Mouse (Mus musculus) CH12.LX (cell line): ENCODE results near the gene Mok. TPM values are rescaled to one million over a fixed set of nuclear protein-coding genes. Genes with fewer than 3 reads are reported as not detected.
A peak's percentile ranks its signal among the peaks of the same experiment; 100 is the strongest.

Experiments
- DNase-seq: peaks from one replicate; pipeline ENCODE4 v3.0.0-alpha.2; 2013; ENCODE audit errors: extremely low read depth
- H3K27ac ChIP-seq: 2 replicates; pipeline ENCODE4 v1.5.1; 2012; ENCODE audit warnings: low read depth, mild to moderate bottlenecking, control low read depth, moderate library complexity; ENCODE audit not compliant: insufficient read depth
- H3K27me3 ChIP-seq: replicated peaks from 2 replicates; pipeline ENCODE3; 2012; ENCODE audit warnings: inconsistent platforms
- H3K36me3 ChIP-seq, 2 experiments: replicated peaks in 1 of 2; 2 replicates each; pipeline versions ENCODE3 to v1.6.1; 2012; ENCODE audit warnings: inconsistent platforms in 1 of 2, low read length in 1 of 2, mild to moderate bottlenecking in 1 of 2, mixed read lengths in 1 of 2, moderate library complexity in 1 of 2; ENCODE audit not compliant: control insufficient read depth in 1 of 2, insufficient read depth in 1 of 2
- H3K4me1 ChIP-seq, 2 experiments: 2 replicates each; pipeline ENCODE4 v1.6.1; 2012; ENCODE audit warnings: inconsistent platforms in 1 of 2, moderate library complexity in 1 of 2; ENCODE audit not compliant: insufficient read depth in 2 of 2, control insufficient read depth in 1 of 2
- H3K4me2 ChIP-seq: 2 replicates; pipeline ENCODE4 v1.6.1; 2012; ENCODE audit warnings: low read depth, mild to moderate bottlenecking, control low read depth; ENCODE audit not compliant: poor library complexity, insufficient read depth, severe bottlenecking
- H3K4me3 ChIP-seq, 3 experiments: fragments of 150-350 bp in 1 of 3; sonication (generic) in 1 of 3; replicated peaks in 1 of 3; 2 replicates each; pipeline versions ENCODE3 to v1.5.1; 2011 to 2012; ENCODE audit warnings: low read depth in 2 of 3, low read length in 2 of 3, mild to moderate bottlenecking in 2 of 3, moderate library complexity in 2 of 3, control low read depth in 1 of 3, improper control_type of control experiment in 1 of 3, inconsistent platforms in 1 of 3, mixed read lengths in 1 of 3; ENCODE audit not compliant: poor library complexity in 1 of 3
- H3K79me2 ChIP-seq: replicated peaks from 2 replicates; pipeline ENCODE4 v1.6.1; 2012; ENCODE audit warnings: mild to moderate bottlenecking, moderate library complexity; ENCODE audit not compliant: control insufficient read depth, poor library complexity, insufficient read depth, severe bottlenecking; ENCODE audit errors: extremely low read depth
- H3K9ac ChIP-seq: 2 replicates; pipeline ENCODE4 v1.6.1; 2012; ENCODE audit warnings: low read depth, mild to moderate bottlenecking, control low read depth, moderate library complexity; ENCODE audit not compliant: insufficient read depth
- H3K9me3 ChIP-seq: replicated peaks from 2 replicates; pipeline ENCODE3; 2012; ENCODE audit warnings: low read length, inconsistent platforms, mixed read lengths
- BHLHE40 ChIP-seq: IDR thresholded peaks from 2 replicates; pipeline ENCODE4 v1.6.1; 2011; ENCODE audit warnings: mild to moderate bottlenecking, low read depth, low read length, improper control_type of control experiment
- CHD1 ChIP-seq: IDR thresholded peaks from 2 replicates; pipeline ENCODE4 v1.6.1; 2012; ENCODE audit warnings: low read depth, low read length, improper control_type of control experiment, inconsistent platforms
- CTCF ChIP-seq, 2 experiments: IDR thresholded peaks in 1 of 2; conservative IDR thresholded peaks in 1 of 2; 2 replicates each; pipeline ENCODE4 v1.5.1; 2011 to 2012; ENCODE audit warnings: low read depth in 2 of 2, low read length in 2 of 2, improper control_type of control experiment in 1 of 2, inconsistent platforms in 1 of 2, mild to moderate bottlenecking in 1 of 2, moderate library complexity in 1 of 2
- E2F4 ChIP-seq: IDR thresholded peaks from 2 replicates; pipeline ENCODE4 v1.6.1; 2011; ENCODE audit warnings: low read depth, low read length, improper control_type of control experiment; ENCODE audit not compliant: insufficient replicate concordance
- ELF1 ChIP-seq: IDR thresholded peaks from 2 replicates; pipeline ENCODE4 v1.6.1; 2014; ENCODE audit warnings: low read depth, mild to moderate bottlenecking, inconsistent platforms, low read length, improper control_type of control experiment
- GABPA ChIP-seq: IDR thresholded peaks from 2 replicates; pipeline ENCODE4 v1.6.1; 2012; ENCODE audit warnings: low read depth, low read length, improper control_type of control experiment, inconsistent platforms; ENCODE audit not compliant: insufficient replicate concordance
- HCFC1 ChIP-seq: IDR thresholded peaks from 2 replicates; pipeline ENCODE4 v1.6.1; 2012; ENCODE audit warnings: low read depth, mild to moderate bottlenecking, inconsistent platforms, low read length, improper control_type of control experiment
- IRF4 ChIP-seq: IDR thresholded peaks from 2 replicates; pipeline ENCODE4 v1.6.1; 2014; ENCODE audit warnings: low read depth, mild to moderate bottlenecking, inconsistent platforms, low read length, improper control_type of control experiment
- JUND ChIP-seq: conservative IDR thresholded peaks from 2 replicates; pipeline ENCODE4 v1.6.1; 2011; ENCODE audit warnings: low read depth, low read length, improper control_type of control experiment
- KAT2A ChIP-seq: IDR thresholded peaks from 2 replicates; pipeline ENCODE4 v1.6.1; 2012; ENCODE audit warnings: low read length, improper control_type of control experiment, inconsistent platforms; ENCODE audit not compliant: insufficient replicate concordance
- MAX ChIP-seq: IDR thresholded peaks from 2 replicates; pipeline ENCODE4 v1.6.1; 2011; ENCODE audit warnings: low read length, improper control_type of control experiment
- MAZ ChIP-seq: IDR thresholded peaks from 2 replicates; pipeline ENCODE4 v1.6.1; 2012; ENCODE audit warnings: low read depth, mild to moderate bottlenecking, inconsistent platforms, low read length, improper control_type of control experiment, moderate library complexity
- MXI1 ChIP-seq: IDR thresholded peaks from 2 replicates; pipeline ENCODE4 v1.6.1; 2011; ENCODE audit warnings: mild to moderate bottlenecking, low read depth, low read length, improper control_type of control experiment
- MYC ChIP-seq: IDR thresholded peaks from 2 replicates; pipeline ENCODE4 v1.6.1; 2011; ENCODE audit warnings: low read depth, mild to moderate bottlenecking, improper control_type of control experiment, low read length
- NELFE ChIP-seq: IDR thresholded peaks from 2 replicates; pipeline ENCODE4 v1.6.1; 2011; ENCODE audit warnings: low read depth, low read length, improper control_type of control experiment
- NRF1 ChIP-seq: IDR thresholded peaks from 2 replicates; pipeline ENCODE4 v1.6.1; 2014; ENCODE audit warnings: low read depth, mild to moderate bottlenecking, inconsistent platforms, low read length, improper control_type of control experiment, moderate library complexity
- PAX5 ChIP-seq: IDR thresholded peaks from 2 replicates; pipeline ENCODE4 v1.6.1; 2012; ENCODE audit warnings: low read length, inconsistent platforms, mixed read lengths
- POLR2A ChIP-seq: IDR thresholded peaks from 2 replicates; pipeline ENCODE4 v1.6.1; 2011; ENCODE audit warnings: low read depth, mild to moderate bottlenecking, improper control_type of control experiment, low read length
- POLR2AphosphoS2 ChIP-seq: IDR thresholded peaks from 2 replicates; pipeline ENCODE4 v1.6.1; 2011; ENCODE audit warnings: low read depth, low read length, improper control_type of control experiment
- SIN3A ChIP-seq: IDR thresholded peaks from 2 replicates; pipeline ENCODE4 v1.6.1; 2012; ENCODE audit warnings: low read length, improper control_type of control experiment, inconsistent platforms
- SMC3 ChIP-seq: IDR thresholded peaks from 2 replicates; pipeline ENCODE4 v1.6.1; 2011; ENCODE audit warnings: low read depth, low read length, improper control_type of control experiment
- TBP ChIP-seq: conservative IDR thresholded peaks from 2 replicates; pipeline ENCODE4 v1.6.1; 2011; ENCODE audit warnings: low read depth, low read length, improper control_type of control experiment
- TCF12 ChIP-seq: IDR thresholded peaks from 2 replicates; pipeline ENCODE4 v1.6.1; 2014; ENCODE audit warnings: low read depth, mild to moderate bottlenecking, inconsistent platforms, low read length, improper control_type of control experiment
- UBTF ChIP-seq: IDR thresholded peaks from 2 replicates; pipeline ENCODE4 v1.6.1; 2012; ENCODE audit warnings: low read depth, mild to moderate bottlenecking, inconsistent platforms, low read length, improper control_type of control experiment, moderate library complexity
- USF1 ChIP-seq: IDR thresholded peaks from 2 replicates; pipeline ENCODE4 v1.6.1; 2014; ENCODE audit warnings: low read depth, mild to moderate bottlenecking, inconsistent platforms, low read length, improper control_type of control experiment
- ZKSCAN1 ChIP-seq: IDR thresholded peaks from 2 replicates; pipeline ENCODE4 v1.6.1; 2012; ENCODE audit warnings: low read depth, inconsistent platforms, low read length, improper control_type of control experiment, borderline replicate concordance
- ZMIZ1 ChIP-seq: IDR thresholded peaks from 2 replicates; pipeline ENCODE4 v1.6.1; 2012; ENCODE audit warnings: low read depth, mild to moderate bottlenecking, inconsistent platforms, low read length, improper control_type of control experiment
- ZNF384 ChIP-seq: IDR thresholded peaks from 2 replicates; pipeline ENCODE4 v1.6.1; 2012; ENCODE audit warnings: low read depth, low read length, improper control_type of control experiment, inconsistent platforms
- dilution Hi-C: fragments of 300-500 bp; cut with MboI; formaldehyde crosslinking; loops from 2 replicates; pipeline ENCODE4 v1.14.3; 2020; ENCODE audit warnings: low sequenced_read_pairs; ENCODE audit not compliant: extremely low pct_unique_long_range_greater_than_20kb, extremely low pct_ligation_motif_present
- in situ Hi-C: fragments of 300-500 bp; cut with MboI; formaldehyde crosslinking; loops from 3 replicates; pipeline ENCODE4 v1.14.3; 2019; ENCODE audit warnings: low sequenced_read_pairs, low pct_ligation_motif_present, low pct_unique_long_range_greater_than_20kb, mixed read lengths
- polyA plus RNA-seq: library from polyadenylated mRNA; unstranded; fragments of >175 nt; gene quantifications from 2 replicates; pipeline ENCODE4 v1.2.1, GENCODE M21; 2012; ENCODE audit warnings: low read depth; ENCODE audit not compliant: insufficient read length
- total RNA-seq, 2 experiments: library from RNA; depleted of rRNA; stranded (reverse); fragments of 300-350 nt in 1 of 2; fragments of >200 nt in 1 of 2; gene quantifications; 2 replicates each; pipeline ENCODE4 v1.2.3; 2012 to 2014

Gene Mok
- total and polyA plus RNA-seq, 3 experiments, result 7.1 to 11.0 (median 9.8) TPM

DNA sequence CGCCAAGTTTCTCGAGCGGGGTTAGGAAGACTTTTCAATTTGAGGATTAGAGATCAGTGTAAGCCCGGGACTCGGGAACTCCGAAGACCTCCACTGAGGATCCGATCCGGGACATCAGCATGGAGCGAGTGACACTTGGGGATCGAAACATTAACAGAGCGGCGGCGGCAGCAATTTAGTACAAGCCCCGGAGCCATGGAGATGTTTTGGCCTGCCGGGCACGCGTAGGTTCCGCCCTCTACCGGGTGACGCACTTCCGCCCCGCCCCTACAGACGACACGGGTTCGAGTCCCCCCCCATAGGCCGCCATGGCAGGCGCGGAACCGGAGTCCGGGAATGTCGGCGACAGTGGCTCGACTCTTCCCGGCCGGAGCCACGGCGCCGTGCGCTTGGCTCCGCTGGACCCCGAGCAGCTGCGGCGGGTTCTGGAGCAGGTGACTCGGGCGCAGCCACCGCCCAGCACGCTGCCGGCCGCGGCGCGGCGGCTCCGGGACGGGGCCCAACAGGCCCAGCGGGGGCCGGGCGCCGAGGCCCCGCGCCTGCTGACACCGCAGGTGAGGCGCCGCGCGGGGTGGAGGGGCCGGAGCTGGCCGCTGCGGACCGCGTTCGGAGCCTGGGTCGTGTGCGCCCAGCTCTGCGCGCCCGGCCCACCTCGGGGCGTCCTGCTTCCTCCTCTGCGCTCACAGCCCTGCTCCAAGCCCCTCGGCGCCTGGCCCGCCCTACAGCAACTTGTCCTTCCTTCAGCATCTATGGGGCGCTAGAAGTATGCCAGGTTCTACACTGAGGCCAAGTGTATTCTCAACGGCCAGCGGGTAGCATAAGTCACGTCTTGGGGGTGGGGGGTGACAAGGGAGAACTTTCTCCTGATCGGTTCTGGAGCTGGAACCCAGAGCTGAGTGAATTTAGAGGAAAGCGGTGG is 9.5 kb upstream of the Mok start, which contains the start of gene Zfp839:
Gene Zfp839, plus strand, starts transcription at position 244 of the 919 bp plus-strand sequence.
- H3K27me3 ChIP-seq, result no peaks in the 10 kb centered on the region
- H3K4me2 ChIP-seq, result peak within 1 kb of the TSS; percentile 89
- TF ChIP-seq MYC (no peak), UBTF (peak; percentile 27), TCF12 (peak; percentile 65), HCFC1 (peak; percentile 84), KAT2A (peak; percentile 66; the same call in 1 of the 2 replicates), MXI1 (peak; percentile 56), MAX (0 out of 2 replicates have a peak, but pooled peaks have one; percentile 12), NELFE (peak; percentile 69), ELF1 (peak; percentile 82), SIN3A (peak; percentile 82), NRF1 (peak; percentile 43; the same call in 1 of the 2 replicates), POLR2A (peak; percentile 67), ZKSCAN1 (no peak), ZMIZ1 (no peak), BHLHE40 (peak; percentile 74)
- peak; percentile 77 for DNase-seq
- peak within 1 kb of the TSS; percentile 66 to 85 (median 83) for H3K4me3 ChIP-seq
- peaks cover 16 to 31% of the 10 kb centered on the region in 2 experiments for H3K4me1 ChIP-seq
- in situ Hi-C loops, result no loop called here
- peak within 1 kb of the TSS; percentile 2; the same call in 1 of the 2 replicates for H3K27ac ChIP-seq
- H3K36me3 ChIP-seq, result peaks cover 0 to 9% of the 10 kb centered on the region in 2 experiments
- no peaks in the 10 kb centered on the region for H3K9me3 ChIP-seq
- dilution Hi-C loops, result no loop called here
- peak within 1 kb of the TSS; percentile 84 for H3K9ac ChIP-seq
- H3K79me2 ChIP-seq, result 0 out of 2 replicates have a peak, but pooled peaks cover 4% of the 10 kb centered on the region

- TF ChIP-seq TCF12 (no peak), NRF1 (no peak), CHD1 (no peak), GABPA (no peak), BHLHE40 (no peak), POLR2AphosphoS2 (no peak), TBP (no peak), ZNF384 (no peak), NELFE (no peak), E2F4 (no peak), JUND (no peak), MAZ (no peak), PAX5 (no peak), USF1 (no peak), CTCF (conservative IDR thresholded peaks at IDR 0.05 in 1 of 2, IDR thresholded peaks at IDR 0.05 in 1 of 2; ENCODE audit: low read depth in 2 of 2, low read length in 2 of 2) (no peak), KAT2A (no peak), SMC3 (no peak), IRF4 (no peak), ZKSCAN1 (no peak)
- TF ChIP-seq, all 38 proteins: peak for 0
- Histone ChIP-seq H3K27ac (no peak overlapping the region), H3K27me3 (no peaks in the 10 kb centered on the region), H3K36me3 (no peaks in the 10 kb centered on the region), H3K4me1 (peaks cover 5 to 29% of the 10 kb centered on the region in 2 experiments), H3K4me2 (peak overlapping the region; percentile 73; the same call in 1 of the 2 replicates), H3K79me2 (0 out of 2 replicates have a peak, but pooled peaks cover 4% of the 10 kb centered on the region), H3K4me3 (no peak overlapping the region), H3K9me3 (no peaks in the 10 kb centered on the region), H3K9ac (no peak overlapping the region)
- no peak for DNase-seq
- dilution Hi-C loops (no loop called here), in situ Hi-C loops (loop anchor here (10.0 kb wide), 1 partner anchor 111 kb away; the partner anchor contains the start of gene Wdr20)
Measured at GRCm38 (mm10) chr12:110846191-110846765, 5.5 kb upstream of the Mok start.
